Mouse (Mus musculus) erythroblast, embryonic 14.5 days (primary cell): ENCODE measurements at regions not wholly inside any gene's neighbourhood (a gene's known extent, or its start where the extent isn't known, plus 50 kb on each side); places are given as distances from the start of the nearest gene placed in this dataset.

ENCODE experiments used
- GATA1 ChIP-seq: IDR thresholded peaks from 2 replicates; pipeline ENCODE4 v1.6.1; 2012; ENCODE audit warnings: low read length, inconsistent platforms, mixed read lengths
- TAL1 ChIP-seq: IDR thresholded peaks from 3 replicates; pipeline ENCODE4 v1.6.1; 2012; ENCODE audit warnings: low read length, inconsistent platforms, mixed read lengths

GRCm38 (mm10) chr6:140208375-140208774 lies 167.1 kb upstream of the Plcz1 start:
- no peak for TF ChIP-seq GATA1
- no peak for TF ChIP-seq TAL1
